Comparison of ENCODE assay signal across 8 mouse cellular contexts in genomic region chr10:79793051-79793737, GRCm38 (mm10). TPM values are rescaled to one million over a fixed set of nuclear protein-coding genes. Genes with fewer than 3 reads are reported as not detected.
DNase-seq lines count a peak whose midpoint lies in the region; ATAC-seq lines count a peak whose summit lies in the region.

Gene Palm, plus strand, starts transcription at chr10:79793572.

- WGBS in intestine, embryonic 14.5 days, result 5% methylated on average over 49 of the region's 51 CpGs

- H3K4me2 ChIP-seq in intestine, embryonic 14.5 days (ENCODE audit: low read length), result peak within 1 kb of the TSS; percentile 93

- ATAC-seq in intestine, embryonic 14.5 days (replicated peaks; ENCODE audit: low FRiP score, low TSS enrichment, low read depth), result peak; percentile 44
- ATAC-seq in megakaryocyte-erythroid progenitor cell, adult 5-6 weeks (replicated peaks; ENCODE audit: low FRiP score, low TSS enrichment, poor library complexity, severe bottlenecking), result peak; percentile 32; the same call in 1 of the 2 replicates

- H3K9me3 ChIP-seq in intestine, embryonic 14.5 days (ENCODE audit: control insufficient read depth, low read length), result no peaks in the 10 kb centered on the region

- H3K4me3 ChIP-seq in intestine, embryonic 14.5 days (ENCODE audit: low read depth, low read length), result peak within 1 kb of the TSS; percentile 97

- peak within 1 kb of the TSS; percentile 76 for H3K27ac ChIP-seq in intestine, embryonic 14.5 days (ENCODE audit: low read depth)

- H3K36me3 ChIP-seq in intestine, embryonic 14.5 days (ENCODE audit: control insufficient read depth, insufficient read depth, low read length), result no peaks in the 10 kb centered on the region

- H3K4me1 ChIP-seq in intestine, embryonic 14.5 days (replicated peaks; ENCODE audit: control insufficient read depth, insufficient read depth, low read length), result peaks cover 12% of the 10 kb centered on the region

- peak within 1 kb of the TSS; percentile 89 for H3K9ac ChIP-seq in intestine, embryonic 14.5 days (ENCODE audit: low read length)

- H3K27me3 ChIP-seq in intestine, embryonic 14.5 days (replicated peaks; ENCODE audit: control insufficient read depth, insufficient read depth, low read length), result no peaks in the 10 kb centered on the region

- peak; percentile 94 for DNase-seq in adipocyte (ENCODE audit: low spot score)
- DNase-seq in embryo, embryonic 10 days (ENCODE audit: low spot score), result peak; percentile 88
- DNase-seq in gastrocnemius, postnatal 25 days, result peak; percentile 66
- peak; percentile 91 for DNase-seq in intestine, embryonic 14.5 days (ENCODE audit: low spot score)
- DNase-seq in left cerebral cortex, postnatal 25 days (ENCODE audit: low spot score in 2 of 2), result peak; percentile 80 to 87
- DNase-seq in right cerebral cortex, postnatal 14 days, result peak; percentile 90
- DNase-seq in urinary bladder, postnatal 4 days (ENCODE audit: low spot score in 2 of 2), result peak; percentile 70 to 80

- intact Hi-C loops in left cerebral cortex, postnatal 25 days (cut with DNase I), result loop anchor here (1.0 kb wide), 1 partner anchor 19 kb away; no protein-coding TSS in a partner anchor

RNA-seq across cellular contexts. Expression of gene Palm, which starts in this region (rescaled TPM):
- 10 to 100 TPM; 23.6 to 24.8 TPM for total RNA-seq in gastrocnemius, postnatal 25 days (2021)
- 63.4 and 66.2 TPM in 2 replicates for polyA plus RNA-seq in intestine, embryonic 14.5 days (2014; fragmentation: Nextera tagmentation; extraction: Ambion mirVana)
- 100 to 1,000 TPM; 318 to 348 TPM for total RNA-seq in left cerebral cortex, postnatal 25 days (2021)
- 7.6 and 11.1 TPM in 2 replicates for total RNA-seq in megakaryocyte-erythroid progenitor cell, adult 5-6 weeks (2014; fragmentation: Nextera tagmentation)
- total RNA-seq in megakaryocyte-erythroid progenitor cell, adult 5-6 weeks (2017), result 4.6 and 6.8 TPM in 2 replicates

Comparison
In these comparisons a context has a peak if more than half of its experiments do, and no peak if none do; other contexts are left out.
1. Peak in every context shown above with its lines: DNase-seq, ATAC-seq, H3K4me3 ChIP-seq and H3K27ac ChIP-seq.
2. RNA of gene Palm (total RNA-seq): 318 to 348 TPM in left cerebral cortex, postnatal 25 days; 23.6 to 24.8 TPM in gastrocnemius, postnatal 25 days and 4.6 to 11.1 TPM in megakaryocyte-erythroid progenitor cell, adult 5-6 weeks; every median in the first group is over 10 times any median in the second.